Mouse (Mus musculus) midbrain, embryonic 13.5 days (tissue): ENCODE measurements at regions not wholly inside any gene's neighbourhood (a gene's known extent, or its start where the extent isn't known, plus 50 kb on each side); places are given as distances from the start of the nearest gene placed in this dataset.
A peak's percentile ranks its signal among the peaks of the same experiment; 100 is the strongest.

Source experiments
- ATAC-seq: fragments of 200-750 bp; cut with Nextera tagmentation; 2 replicates; pipeline ENCODE4 v1.8.0; 2017; ENCODE audit warnings: mild to moderate bottlenecking, moderate TSS enrichment, moderate library complexity
- H3K27ac ChIP-seq: fragments of 300-500 bp; sonication (generic); 2 replicates; pipeline ENCODE4 v1.5.1; 2015; ENCODE audit warnings: inconsistent platforms, mild to moderate bottlenecking, moderate library complexity
- H3K27me3 ChIP-seq: fragments of 300-500 bp; sonication (generic); 2 replicates; pipeline ENCODE4 v1.6.1; 2015; ENCODE audit warnings: mild to moderate bottlenecking, inconsistent platforms
- H3K36me3 ChIP-seq: fragments of 300-500 bp; sonication (generic); 2 replicates; pipeline ENCODE4 v1.6.1; 2015; ENCODE audit warnings: mild to moderate bottlenecking, inconsistent platforms
- H3K4me1 ChIP-seq: fragments of 300-500 bp; sonication (generic); replicated peaks from 2 replicates; pipeline ENCODE4 v1.6.1; 2015; ENCODE audit warnings: inconsistent platforms
- H3K4me2 ChIP-seq: fragments of 300-500 bp; sonication (generic); replicated peaks from 2 replicates; pipeline ENCODE4 v1.6.1; 2015; ENCODE audit warnings: moderate library complexity, mild to moderate bottlenecking, inconsistent platforms
- H3K4me3 ChIP-seq: fragments of 300-500 bp; sonication (generic); replicated peaks from 2 replicates; pipeline ENCODE4 v1.5.1; 2015; ENCODE audit warnings: mild to moderate bottlenecking, inconsistent platforms
- H3K9ac ChIP-seq: fragments of 300-500 bp; sonication (generic); replicated peaks from 2 replicates; pipeline ENCODE4 v1.6.1; 2015; ENCODE audit warnings: mild to moderate bottlenecking, inconsistent platforms
- H3K9me3 ChIP-seq: fragments of 300-500 bp; sonication (generic); 2 replicates; pipeline ENCODE4 v1.6.1; 2016; ENCODE audit warnings: mild to moderate bottlenecking, inconsistent platforms
- whole genome bisulfite sequencing: fragments of 180-500 bp; shearing (Covaris S2); methylation state at CpG from one replicate; pipeline ENCODE4 v1.1.7; 2015; 5-methylcytosine and 5-hydroxymethylcytosine counted together

DNA sequence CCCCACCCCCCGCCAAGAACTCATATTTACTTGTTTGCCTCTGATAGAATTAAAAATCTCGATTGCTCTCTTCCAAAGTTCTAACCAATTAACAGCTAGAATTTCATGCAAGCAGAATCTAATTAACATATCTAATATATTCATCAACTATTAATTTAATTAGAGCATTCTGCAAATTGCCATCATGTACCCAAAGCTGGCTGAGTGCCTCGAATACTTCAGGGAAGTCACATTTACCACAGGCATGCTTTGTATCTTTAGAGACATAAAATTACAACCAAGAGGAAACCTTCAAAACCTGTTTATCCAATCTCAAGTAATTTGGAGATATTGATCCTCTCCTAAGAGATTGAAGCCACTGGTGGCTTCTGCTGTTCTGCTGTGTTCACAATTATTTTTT, 401.6 kb upstream of the Nmur2 start:
- H3K27me3 ChIP-seq, result no peaks in the 10 kb centered on the region
- H3K4me1 ChIP-seq, result no peaks in the 10 kb centered on the region
- 74% methylated on average over 3 of the region's 3 CpGs for WGBS
- no peak overlapping the region for H3K27ac ChIP-seq
- H3K9me3 ChIP-seq, result no peaks in the 10 kb centered on the region
- no peak overlapping the region for H3K9ac ChIP-seq
- no peak overlapping the region for H3K4me2 ChIP-seq
- no peak overlapping the region for H3K4me3 ChIP-seq
- H3K36me3 ChIP-seq, result no peaks in the 10 kb centered on the region
- no peak for ATAC-seq

DNA sequence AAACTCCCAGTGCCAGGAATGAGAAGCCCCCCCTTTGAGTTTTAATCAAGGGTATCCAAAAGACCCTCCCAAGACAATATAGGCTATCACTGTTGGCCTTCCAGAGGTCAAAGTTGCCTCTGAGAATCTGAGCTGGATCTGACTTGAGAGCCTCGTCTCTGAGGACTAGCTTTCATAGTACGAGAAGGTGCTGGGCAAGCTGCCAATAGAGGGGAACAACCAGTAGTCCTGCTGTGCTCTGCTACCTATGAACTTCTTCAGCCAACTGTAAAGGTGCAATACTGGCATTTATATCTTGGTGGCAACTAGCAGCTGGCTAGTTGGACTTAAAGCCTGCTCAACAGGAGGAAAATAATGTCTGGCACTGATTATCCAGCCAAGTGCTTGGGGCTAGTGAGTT, 400.3 kb upstream of the Nmur2 start:
- H3K9me3 ChIP-seq, result no peaks in the 10 kb centered on the region
- H3K27me3 ChIP-seq, result no peaks in the 10 kb centered on the region
- H3K4me3 ChIP-seq, result no peak overlapping the region
- H3K27ac ChIP-seq, result no peak overlapping the region
- H3K36me3 ChIP-seq, result no peaks in the 10 kb centered on the region
- H3K4me2 ChIP-seq, result no peak overlapping the region
- no peak overlapping the region for H3K9ac ChIP-seq
- H3K4me1 ChIP-seq, result no peaks in the 10 kb centered on the region
- ATAC-seq, result no peak
- WGBS, result 57% methylated on average over 2 of the region's 2 CpGs

- H3K4me3 ChIP-seq, result no peak overlapping the region
- H3K27me3 ChIP-seq, result no peaks in the 10 kb centered on the region
- no peaks in the 10 kb centered on the region for H3K36me3 ChIP-seq
- no peak overlapping the region for H3K4me2 ChIP-seq
- no peak overlapping the region for H3K27ac ChIP-seq
- no peaks in the 10 kb centered on the region for H3K4me1 ChIP-seq
- WGBS, result 91% methylated on average over 3 of the region's 3 CpGs
- no peaks in the 10 kb centered on the region for H3K9me3 ChIP-seq
- no peak for ATAC-seq
- no peak overlapping the region for H3K9ac ChIP-seq
Observed at GRCm38 (mm10) chr11:56431089-56431488, 390.3 kb upstream of the Nmur2 start.

DNA sequence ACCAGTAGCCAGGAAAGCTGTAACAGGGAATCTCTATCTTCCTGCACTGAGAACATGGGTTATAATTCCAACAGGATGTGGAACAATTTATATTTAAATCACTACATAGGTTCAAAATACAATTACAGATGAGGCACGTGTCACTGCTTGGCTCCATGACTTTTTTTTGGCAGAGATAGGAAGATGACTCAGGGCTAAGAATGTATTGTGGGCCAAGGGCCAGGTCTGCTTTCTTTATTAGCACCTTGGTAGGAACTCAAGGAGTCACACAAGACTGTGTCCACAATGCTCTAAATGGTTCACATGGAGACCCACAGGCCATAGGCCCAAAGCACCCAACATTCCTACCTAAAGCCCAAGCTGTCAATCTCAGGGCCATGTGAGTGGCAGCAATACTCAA, 344.0 kb upstream of the Nmur2 start:
- no peaks in the 10 kb centered on the region for H3K36me3 ChIP-seq
- H3K27me3 ChIP-seq, result no peaks in the 10 kb centered on the region
- no peak overlapping the region for H3K9ac ChIP-seq
- no peak overlapping the region for H3K27ac ChIP-seq
- H3K4me2 ChIP-seq, result no peak overlapping the region
- H3K4me1 ChIP-seq, result no peaks in the 10 kb centered on the region
- WGBS, result 78% methylated on average over 1 of the region's 1 CpGs
- H3K4me3 ChIP-seq, result no peak overlapping the region
- H3K9me3 ChIP-seq, result no peaks in the 10 kb centered on the region
- ATAC-seq, result no peak

DNA sequence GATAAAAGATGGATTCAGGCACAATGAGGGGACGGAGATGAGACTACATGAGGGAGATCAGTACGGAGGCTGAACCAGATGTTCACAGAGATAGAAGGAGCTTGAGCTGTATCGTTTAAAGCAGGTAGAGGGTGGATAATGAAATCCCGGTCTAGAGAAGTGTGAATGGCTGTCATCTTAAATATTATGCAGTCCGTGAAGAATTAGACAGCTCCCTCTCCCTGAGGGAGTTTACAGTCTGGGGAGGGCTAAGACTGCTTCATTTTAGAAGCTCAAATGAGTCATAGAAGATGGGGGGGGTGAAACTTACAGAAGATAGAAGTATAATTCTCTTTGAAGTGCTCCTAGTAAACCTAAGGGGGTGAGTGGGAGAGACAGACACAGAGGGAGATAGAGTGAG, 336.7 kb upstream of the Nmur2 start:
- no peak overlapping the region for H3K9ac ChIP-seq
- no peaks in the 10 kb centered on the region for H3K9me3 ChIP-seq
- H3K27ac ChIP-seq, result no peak overlapping the region
- 65% methylated on average over 5 of the region's 5 CpGs for WGBS
- no peaks in the 10 kb centered on the region for H3K27me3 ChIP-seq
- H3K4me2 ChIP-seq, result no peak overlapping the region
- no peaks in the 10 kb centered on the region for H3K36me3 ChIP-seq
- H3K4me3 ChIP-seq, result no peak overlapping the region
- no peak for ATAC-seq
- H3K4me1 ChIP-seq, result no peaks in the 10 kb centered on the region

DNA sequence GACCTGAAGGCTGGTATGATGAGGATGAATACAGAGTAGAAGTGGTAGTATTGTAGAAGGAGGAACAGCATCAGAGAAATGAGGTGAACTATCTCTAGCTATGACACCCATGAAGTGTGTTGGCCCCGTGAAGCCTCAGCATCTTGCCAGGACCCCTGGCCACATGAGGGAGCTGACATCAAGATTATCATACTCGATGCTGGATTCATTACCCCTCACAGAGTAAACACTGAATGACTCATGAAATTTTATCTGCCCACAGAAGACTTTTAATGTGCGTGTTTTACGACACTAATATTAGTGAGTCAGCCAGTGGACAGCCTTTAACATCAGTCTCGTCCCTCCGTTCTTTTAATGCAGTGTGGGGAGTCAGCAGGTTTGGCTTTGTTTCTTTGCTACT, 333.5 kb upstream of the Nmur2 start:
- no peak overlapping the region for H3K9ac ChIP-seq
- no peak overlapping the region for H3K4me2 ChIP-seq
- no peaks in the 10 kb centered on the region for H3K4me1 ChIP-seq
- no peak for ATAC-seq
- H3K27me3 ChIP-seq, result no peaks in the 10 kb centered on the region
- no peak overlapping the region for H3K27ac ChIP-seq
- 82% methylated on average over 6 of the region's 6 CpGs for WGBS
- H3K9me3 ChIP-seq, result no peaks in the 10 kb centered on the region
- H3K4me3 ChIP-seq, result no peak overlapping the region
- H3K36me3 ChIP-seq, result no peaks in the 10 kb centered on the region

GRCm38 (mm10) chr11:56373624-56374023, 332.8 kb upstream of the Nmur2 start:
- Histone ChIP-seq H3K9ac (no peak overlapping the region), H3K36me3 (no peaks in the 10 kb centered on the region), H3K27ac (no peak overlapping the region), H3K4me1 (no peaks in the 10 kb centered on the region), H3K4me2 (no peak overlapping the region), H3K9me3 (no peaks in the 10 kb centered on the region), H3K27me3 (no peaks in the 10 kb centered on the region), H3K4me3 (no peak overlapping the region)
- 68% methylated on average over 4 of the region's 4 CpGs for WGBS
- ATAC-seq, result no peak

- H3K27me3 ChIP-seq, result no peaks in the 10 kb centered on the region
- WGBS, result 68% methylated on average over 2 of the region's 2 CpGs
Observed at GRCm38 (mm10) chr11:56357690-56358089, 316.9 kb upstream of the Nmur2 start.

DNA sequence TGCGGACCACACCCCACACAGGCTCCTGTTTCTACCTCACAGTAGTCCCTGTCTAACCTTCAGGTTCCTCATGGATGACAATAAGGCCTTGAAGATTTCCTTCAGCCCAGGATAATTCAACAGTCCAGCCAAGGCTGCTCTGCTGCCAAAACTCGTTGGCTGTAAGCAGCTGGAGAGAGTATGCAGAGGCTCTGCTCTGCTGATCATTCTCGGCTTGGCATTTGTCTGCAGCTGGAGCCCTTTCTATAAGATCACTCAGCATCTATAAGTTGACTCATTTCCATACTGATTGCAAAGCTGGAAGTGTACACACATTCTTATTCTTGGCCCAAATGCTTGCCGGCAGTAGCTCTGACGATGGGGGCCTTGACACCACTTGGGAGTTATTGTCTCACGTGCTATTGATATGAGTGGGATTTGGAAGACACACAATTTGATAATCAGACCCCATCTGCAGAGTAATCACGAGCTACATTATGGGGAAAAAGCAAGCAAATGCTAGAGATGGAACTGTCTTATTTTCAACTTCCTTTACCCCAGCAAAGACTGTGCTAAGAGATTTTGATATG, 311.1 kb upstream of the Nmur2 start:
- H3K27ac ChIP-seq, result no peak overlapping the region
- no peaks in the 10 kb centered on the region for H3K36me3 ChIP-seq
- no peaks in the 10 kb centered on the region for H3K9me3 ChIP-seq
- H3K4me3 ChIP-seq, result no peak overlapping the region
- no peaks in the 10 kb centered on the region for H3K27me3 ChIP-seq
- H3K4me1 ChIP-seq, result peaks cover 4% of the 10 kb centered on the region; the same call in 1 of the 2 replicates
- no peak overlapping the region for H3K4me2 ChIP-seq
- ATAC-seq, result no peak
- no peak overlapping the region for H3K9ac ChIP-seq
- WGBS, result 60% methylated on average over 7 of the region's 7 CpGs

More at GRCm38 (mm10) chr11:56357690-56358089, 316.9 kb upstream of the Nmur2 start:
- H3K9me3 ChIP-seq, result no peaks in the 10 kb centered on the region
- H3K4me2 ChIP-seq, result no peak overlapping the region
- ATAC-seq, result no peak
- no peaks in the 10 kb centered on the region for H3K36me3 ChIP-seq
- H3K9ac ChIP-seq, result no peak overlapping the region
- no peaks in the 10 kb centered on the region for H3K4me1 ChIP-seq
- no peak overlapping the region for H3K4me3 ChIP-seq
- peak overlapping the region; percentile 39; the same call in 1 of the 2 replicates for H3K27ac ChIP-seq

GRCm38 (mm10) chr11:56351231-56351630, 310.4 kb upstream of the Nmur2 start:
- no peak overlapping the region for H3K4me2 ChIP-seq
- H3K4me3 ChIP-seq, result no peak overlapping the region
- peaks cover 4% of the 10 kb centered on the region; the same call in 1 of the 2 replicates for H3K4me1 ChIP-seq
- H3K9me3 ChIP-seq, result no peaks in the 10 kb centered on the region
- H3K9ac ChIP-seq, result no peak overlapping the region
- H3K27ac ChIP-seq, result no peak overlapping the region; the same call in 1 of the 2 replicates
- H3K27me3 ChIP-seq, result no peaks in the 10 kb centered on the region
- WGBS, result 83% methylated on average over 1 of the region's 1 CpGs
- H3K36me3 ChIP-seq, result no peaks in the 10 kb centered on the region
- ATAC-seq, result no peak

DNA sequence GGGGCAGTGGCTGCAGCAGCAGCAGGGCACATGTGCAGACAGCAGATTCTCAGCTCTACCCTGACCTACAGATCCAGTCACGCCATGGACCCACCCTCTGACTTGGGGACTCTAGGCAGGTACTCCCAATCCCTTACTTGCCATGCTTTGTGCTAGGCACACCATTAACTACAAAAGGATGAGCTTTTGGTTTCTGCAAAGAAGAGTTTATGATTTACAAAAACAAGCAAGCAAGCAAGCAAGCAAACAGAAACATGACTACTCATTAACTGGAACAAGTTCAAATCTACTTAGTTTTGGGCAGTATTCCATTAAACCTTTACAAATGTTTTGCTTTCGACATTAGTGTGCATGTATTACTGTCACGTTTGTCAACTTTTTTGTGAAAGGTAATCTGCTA, 309.0 kb upstream of the Nmur2 start:
- no peaks in the 10 kb centered on the region for H3K36me3 ChIP-seq
- H3K4me3 ChIP-seq, result no peak overlapping the region
- ATAC-seq, result no peak
- H3K27me3 ChIP-seq, result no peaks in the 10 kb centered on the region
- H3K9me3 ChIP-seq, result no peaks in the 10 kb centered on the region
- WGBS, result 90% methylated on average over 3 of the region's 3 CpGs
- no peak overlapping the region for H3K27ac ChIP-seq
- H3K4me1 ChIP-seq, result peaks cover 4% of the 10 kb centered on the region; the same call in 1 of the 2 replicates
- no peak overlapping the region for H3K4me2 ChIP-seq
- no peak overlapping the region for H3K9ac ChIP-seq

GRCm38 (mm10) chr11:56348408-56348807, 307.6 kb upstream of the Nmur2 start:
- no peak overlapping the region for H3K4me3 ChIP-seq
- no peak overlapping the region for H3K9ac ChIP-seq
- H3K27me3 ChIP-seq, result no peaks in the 10 kb centered on the region
- H3K27ac ChIP-seq, result no peak overlapping the region
- no peaks in the 10 kb centered on the region for H3K36me3 ChIP-seq
- 90% methylated on average over 5 of the region's 5 CpGs for WGBS
- H3K4me2 ChIP-seq, result no peak overlapping the region
- ATAC-seq, result no peak
- peaks cover 4% of the 10 kb centered on the region; the same call in 1 of the 2 replicates for H3K4me1 ChIP-seq
- H3K9me3 ChIP-seq, result no peaks in the 10 kb centered on the region

GRCm38 (mm10) chr11:56343083-56343482, 302.3 kb upstream of the Nmur2 start:
- no peak overlapping the region for H3K27ac ChIP-seq
- H3K4me1 ChIP-seq, result no peaks in the 10 kb centered on the region
- no peak overlapping the region for H3K9ac ChIP-seq
- H3K4me2 ChIP-seq, result no peak overlapping the region
- WGBS, result 82% methylated on average over 5 of the region's 5 CpGs
- H3K4me3 ChIP-seq, result no peak overlapping the region
- H3K36me3 ChIP-seq, result no peaks in the 10 kb centered on the region
- H3K9me3 ChIP-seq, result no peaks in the 10 kb centered on the region
- H3K27me3 ChIP-seq, result no peaks in the 10 kb centered on the region
- no peak for ATAC-seq
